Mouse (Mus musculus) urinary bladder, adult 18-20 months (tissue): ENCODE measurements around the gene Creb5.
A peak's percentile ranks its signal among the peaks of the same experiment; 100 is the strongest.

Experiments used
- DNase-seq, 2 experiments: peaks; one replicate each; pipeline ENCODE4 v3.0.0; 2022; ENCODE audit warnings: low spot score in 2 of 2, mixed read lengths in 2 of 2

Creb5 gene

DNA sequence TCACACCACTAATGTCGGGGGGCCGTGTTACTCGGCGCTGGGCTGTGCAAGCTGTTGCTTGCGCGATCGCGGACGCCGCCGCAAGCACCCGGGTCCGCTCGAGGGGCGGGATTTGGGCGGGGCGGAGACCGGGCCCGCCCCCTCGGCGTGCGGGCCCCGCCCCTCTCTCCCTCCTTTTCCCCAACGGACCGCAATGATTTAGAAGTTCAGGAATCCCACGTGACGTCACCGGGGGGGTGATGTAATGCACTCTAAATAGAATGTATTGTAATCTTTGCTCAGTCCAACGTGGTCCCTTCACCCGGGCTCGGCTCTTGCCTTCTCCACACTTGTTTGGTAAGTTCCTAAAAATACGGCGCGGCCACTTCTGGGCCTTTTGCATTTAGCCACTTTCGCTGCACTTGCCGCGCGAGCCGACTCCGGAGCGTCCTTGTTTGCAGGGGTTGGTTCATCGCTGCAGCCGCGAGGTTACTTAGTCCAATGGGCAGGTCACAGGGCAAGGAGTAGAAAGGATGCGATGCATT, at the start of gene Creb5:
TSS of gene Creb5 (plus strand) at position 233 of the 524 bp plus-strand sequence.
- DNase-seq: peak; percentile 71 to 84

DNA sequence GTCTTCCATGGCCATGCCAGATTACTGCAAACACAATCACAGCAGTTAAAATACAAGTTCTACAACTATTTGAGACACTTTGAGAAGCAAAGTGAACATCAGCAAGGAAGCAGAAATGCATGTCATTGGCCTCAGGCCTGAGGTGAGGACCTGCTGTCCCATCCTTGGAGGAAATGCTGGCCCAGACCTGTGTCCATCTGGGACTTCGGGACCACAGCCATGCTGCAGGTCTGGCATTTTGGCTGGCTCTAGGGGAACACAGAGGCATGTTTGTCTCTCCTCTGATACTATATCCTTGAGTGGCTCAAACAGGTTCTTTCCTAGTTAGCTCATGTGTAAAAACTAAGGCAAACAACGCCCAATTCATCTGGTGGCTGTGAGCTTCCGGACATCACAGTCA, 27.2 kb upstream of the Creb5 start:
- no peak for DNase-seq

DNA sequence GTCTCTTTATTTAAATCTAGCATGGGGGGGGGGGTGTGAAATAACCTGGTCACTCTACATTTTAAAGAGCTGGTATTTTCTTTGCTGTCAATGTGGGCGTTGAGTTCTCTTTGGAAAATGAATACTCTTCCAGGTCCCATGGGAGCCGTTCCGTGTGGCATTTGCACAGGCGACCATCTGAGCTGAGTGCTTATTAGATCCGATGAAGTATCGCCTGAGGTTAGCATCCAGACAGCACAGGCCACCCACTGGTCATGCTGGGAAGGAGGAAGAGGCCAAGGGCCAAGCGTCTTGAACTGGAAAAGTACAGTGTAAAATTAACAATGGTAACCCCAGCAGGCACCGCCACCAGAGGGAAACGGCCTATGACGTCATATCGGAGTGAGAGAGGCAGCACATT, 24.7 kb upstream of the Creb5 start:
- no peak for DNase-seq

DNA sequence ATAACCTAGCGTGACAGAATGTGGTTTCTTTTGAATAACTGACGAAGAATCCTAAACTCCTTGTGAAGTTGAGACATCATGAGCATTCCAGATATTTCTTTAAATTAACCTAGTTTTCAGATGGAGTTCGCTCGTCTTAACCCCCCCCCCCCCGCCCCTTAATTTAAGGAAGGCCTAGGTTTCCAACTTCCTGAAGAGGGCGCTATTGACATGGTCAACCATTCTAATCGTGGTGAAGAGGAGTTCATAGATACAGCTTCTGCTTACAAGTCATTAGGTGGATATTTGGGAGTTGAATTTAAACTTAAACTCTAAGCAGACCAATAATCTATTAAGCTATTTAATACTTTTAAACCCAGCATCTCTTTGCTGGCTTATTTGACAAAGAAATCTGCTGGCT, 20.0 kb upstream of the Creb5 start:
- no peak for DNase-seq

DNA sequence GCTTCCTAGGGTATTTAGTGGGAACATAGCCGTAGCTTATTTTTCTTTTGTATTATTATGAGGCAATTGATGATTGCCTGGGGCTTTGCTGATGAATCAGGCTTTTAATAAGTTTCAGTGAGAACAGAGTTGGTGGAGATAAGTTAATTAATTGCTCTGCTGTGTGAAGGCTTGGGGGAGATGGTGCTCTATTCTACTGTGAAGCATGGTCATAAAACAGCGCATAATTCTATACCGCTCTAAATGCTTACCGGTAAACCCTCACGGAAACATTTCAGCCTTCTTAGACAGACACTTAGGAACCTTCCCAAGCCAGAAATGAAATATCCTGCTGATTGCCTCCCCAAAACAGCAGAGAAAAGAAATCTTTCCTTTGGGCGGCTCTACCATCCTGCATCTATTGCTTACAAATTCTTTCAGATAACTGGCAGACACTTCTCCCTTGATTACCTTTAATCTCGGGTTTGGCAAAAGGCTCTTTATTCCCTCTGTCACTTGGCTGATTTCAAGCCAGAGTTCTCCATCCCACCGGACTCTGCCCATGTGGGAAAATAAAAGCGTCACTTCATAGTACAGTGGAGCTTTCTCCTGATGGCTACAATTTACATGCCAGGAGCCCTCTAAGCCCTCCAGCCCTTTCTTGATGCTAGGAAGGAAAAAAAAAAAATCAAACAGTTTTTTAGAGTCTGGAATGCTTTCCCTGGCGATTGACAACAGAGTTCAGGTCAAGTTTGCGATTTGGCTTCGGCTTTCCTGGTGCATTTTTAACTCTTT, 19.2 kb upstream of the Creb5 start:
- no peak for DNase-seq

DNA sequence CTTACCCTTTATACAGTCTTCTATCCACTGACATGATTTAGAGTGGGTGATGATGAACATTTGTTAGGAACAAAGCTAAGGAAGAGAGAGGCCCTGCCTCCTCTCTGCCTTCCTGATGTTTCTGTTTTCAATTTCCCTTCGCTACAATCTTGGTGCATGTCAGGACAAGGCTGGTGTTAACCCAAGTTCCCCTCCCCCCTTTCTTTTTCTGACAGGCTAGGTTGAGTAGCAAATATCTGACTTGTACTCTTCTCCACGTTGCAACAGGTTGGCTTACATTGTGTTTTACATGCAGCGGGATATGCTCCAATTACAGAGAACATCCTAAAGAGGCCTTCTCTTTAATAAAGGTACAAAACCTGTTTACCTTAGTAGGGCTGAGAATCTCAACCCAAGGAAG, 15.9 kb upstream of the Creb5 start:
- no peak for DNase-seq

DNA sequence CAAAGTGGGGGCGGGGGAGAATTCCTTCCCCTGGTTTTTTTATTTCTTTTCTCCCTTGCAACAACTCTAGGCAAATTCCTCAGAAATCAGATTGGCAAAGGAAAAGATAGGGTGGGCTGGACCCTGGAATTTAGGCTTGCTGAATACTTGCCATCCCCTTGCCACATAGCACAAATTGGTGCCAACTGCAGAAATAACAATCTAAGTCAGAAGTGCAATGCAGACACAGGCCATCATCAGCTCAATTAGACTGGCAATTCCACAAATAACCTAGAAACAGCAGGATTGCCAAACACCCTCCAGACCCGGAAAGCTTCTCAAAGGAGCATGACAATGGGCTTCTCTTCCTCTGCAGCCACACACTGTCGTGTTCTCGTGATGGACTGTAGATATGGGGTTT, 15.4 kb upstream of the Creb5 start:
- no peak for DNase-seq

DNA sequence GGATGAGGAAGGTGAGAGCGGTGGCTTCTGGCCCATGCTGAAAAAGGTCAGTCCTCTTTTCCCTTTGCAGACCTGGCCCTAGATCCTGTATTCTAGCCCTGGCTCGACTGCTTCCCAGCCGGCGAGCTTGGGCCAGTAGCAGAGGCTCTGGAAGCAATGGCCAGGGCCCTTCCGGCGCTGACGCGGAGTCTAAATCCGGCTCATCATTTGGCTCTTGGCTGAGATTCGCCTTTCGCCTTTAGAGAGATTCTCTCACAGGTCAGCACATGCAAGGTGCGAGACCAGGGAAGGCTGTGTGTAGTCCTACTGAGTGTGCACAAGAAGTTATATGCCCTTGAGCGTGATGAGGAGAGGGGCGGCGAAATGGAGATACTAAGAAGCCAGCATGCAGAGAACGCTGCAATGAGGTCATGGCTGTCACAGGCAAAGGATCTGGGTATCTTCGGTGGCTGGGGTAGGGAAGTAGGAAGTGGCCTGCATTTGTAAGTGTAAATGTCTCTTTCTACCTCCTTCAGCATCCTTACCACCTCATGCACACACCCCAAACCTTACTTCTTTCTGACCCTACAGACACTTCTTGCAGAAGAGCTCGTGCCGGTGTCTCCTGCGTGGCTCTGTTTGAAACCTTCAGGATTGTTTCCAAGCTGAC, 557 bp upstream of the Creb5 start:
- peak; percentile 11 to 19 for DNase-seq

DNA sequence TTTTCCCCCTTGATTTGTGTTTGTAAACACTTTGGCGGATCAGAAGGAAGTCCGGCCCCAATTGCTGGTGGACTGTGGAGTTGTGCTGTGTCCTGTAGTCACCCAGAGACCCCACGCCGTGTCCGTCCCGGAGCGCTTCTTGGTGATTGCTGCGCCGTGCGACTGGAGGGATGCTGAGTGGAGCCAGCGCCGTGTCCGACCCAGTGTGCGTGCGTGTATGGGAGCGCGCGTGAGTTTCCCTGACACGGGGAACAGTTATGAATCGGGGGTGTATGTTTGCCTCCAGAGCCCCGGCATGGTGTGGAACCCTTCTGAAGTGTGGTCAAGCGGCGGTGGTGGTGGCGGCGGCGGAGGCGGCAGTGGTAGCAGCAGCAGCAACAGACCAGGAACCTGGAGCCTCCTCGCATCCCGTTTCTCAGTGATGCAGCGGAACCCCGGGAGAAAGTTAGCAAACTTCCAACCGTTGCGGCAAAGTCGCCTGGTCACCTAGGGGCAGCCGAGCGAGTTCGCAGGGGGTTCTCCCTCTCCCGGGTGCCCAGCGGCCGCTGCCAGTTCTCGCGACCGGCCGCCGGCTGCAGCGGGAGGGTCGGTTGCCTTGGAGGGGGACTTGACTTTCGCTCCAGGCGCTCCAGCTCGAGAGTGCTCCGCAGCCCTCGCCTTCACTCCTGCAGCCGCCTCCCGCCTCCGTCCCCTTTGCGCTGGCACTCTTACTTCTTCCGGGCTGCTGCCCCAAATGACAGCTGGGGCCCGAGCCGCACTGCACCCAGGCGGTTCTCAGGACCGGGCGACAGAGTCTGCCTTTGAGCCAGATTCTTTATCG, 702 bp downstream of the Creb5 start:
- DNase-seq: peak; percentile 12 to 42

DNA sequence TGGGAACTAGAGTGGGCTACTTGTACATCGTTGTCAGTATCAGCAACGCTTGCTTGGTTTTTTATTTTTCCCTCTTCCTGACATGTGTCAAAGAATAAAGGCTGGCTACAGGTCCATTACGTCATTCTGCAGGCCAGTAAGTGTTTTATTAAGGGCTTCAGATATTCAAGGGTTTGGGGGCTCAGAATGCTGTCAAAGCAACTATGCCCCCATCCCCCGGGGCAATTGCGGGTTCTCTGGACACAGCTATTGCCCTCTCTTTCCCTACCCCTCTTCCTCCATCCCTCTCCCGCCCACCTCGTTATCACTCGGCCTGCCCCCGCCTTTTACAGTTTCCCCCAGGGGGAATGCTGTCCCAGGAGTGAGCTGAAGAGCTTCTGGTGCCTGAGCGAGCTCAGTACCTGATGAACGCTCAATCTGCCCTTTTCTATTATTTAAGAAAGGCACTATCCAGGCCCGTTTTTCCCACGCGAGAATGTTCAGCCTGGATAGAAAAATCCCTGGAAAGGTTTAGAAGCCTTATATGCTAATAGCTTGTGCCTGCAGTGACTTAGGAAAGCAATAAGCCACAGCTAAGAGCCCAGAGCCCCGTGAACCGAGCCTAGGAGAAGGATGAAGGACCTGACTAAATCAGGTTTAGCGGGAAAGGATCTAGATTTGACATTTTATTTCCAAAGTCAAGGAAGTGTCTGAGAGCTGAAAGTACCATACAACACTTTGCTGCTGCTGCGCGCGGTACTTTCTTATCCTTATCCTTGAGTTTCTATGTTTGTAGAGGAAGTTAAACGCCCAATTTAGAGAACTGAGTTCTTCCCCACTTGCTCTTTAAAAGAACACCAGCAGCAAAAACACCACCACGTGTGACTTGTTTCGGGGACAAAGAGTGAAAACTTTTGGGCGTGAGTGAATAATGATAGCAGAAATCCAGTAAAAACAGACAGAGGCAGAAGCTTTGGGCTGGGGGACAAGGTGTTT, 1.8 kb downstream of the Creb5 start:
- peak in 1 of 2 experiments; percentile 9 for DNase-seq

DNA sequence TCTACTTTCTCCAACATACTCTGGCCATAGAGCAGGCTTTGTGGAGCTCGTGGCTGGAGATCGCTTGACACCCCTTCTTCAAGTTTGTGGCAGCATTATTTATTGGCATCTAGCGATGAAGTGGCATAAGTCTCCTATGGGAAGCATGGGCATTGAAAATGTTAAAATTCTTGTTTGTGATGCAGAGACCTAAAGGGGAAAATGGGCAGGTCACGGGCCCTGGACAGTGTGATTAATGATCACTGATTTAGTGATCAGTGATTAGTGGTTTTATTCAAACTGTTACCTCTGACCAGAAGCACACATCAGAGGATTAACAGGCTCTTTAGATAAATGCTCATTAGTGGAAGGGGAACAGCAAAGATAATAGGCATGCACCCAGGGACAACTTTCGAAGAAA, 2.6 kb downstream of the Creb5 start:
- DNase-seq: no peak

DNA sequence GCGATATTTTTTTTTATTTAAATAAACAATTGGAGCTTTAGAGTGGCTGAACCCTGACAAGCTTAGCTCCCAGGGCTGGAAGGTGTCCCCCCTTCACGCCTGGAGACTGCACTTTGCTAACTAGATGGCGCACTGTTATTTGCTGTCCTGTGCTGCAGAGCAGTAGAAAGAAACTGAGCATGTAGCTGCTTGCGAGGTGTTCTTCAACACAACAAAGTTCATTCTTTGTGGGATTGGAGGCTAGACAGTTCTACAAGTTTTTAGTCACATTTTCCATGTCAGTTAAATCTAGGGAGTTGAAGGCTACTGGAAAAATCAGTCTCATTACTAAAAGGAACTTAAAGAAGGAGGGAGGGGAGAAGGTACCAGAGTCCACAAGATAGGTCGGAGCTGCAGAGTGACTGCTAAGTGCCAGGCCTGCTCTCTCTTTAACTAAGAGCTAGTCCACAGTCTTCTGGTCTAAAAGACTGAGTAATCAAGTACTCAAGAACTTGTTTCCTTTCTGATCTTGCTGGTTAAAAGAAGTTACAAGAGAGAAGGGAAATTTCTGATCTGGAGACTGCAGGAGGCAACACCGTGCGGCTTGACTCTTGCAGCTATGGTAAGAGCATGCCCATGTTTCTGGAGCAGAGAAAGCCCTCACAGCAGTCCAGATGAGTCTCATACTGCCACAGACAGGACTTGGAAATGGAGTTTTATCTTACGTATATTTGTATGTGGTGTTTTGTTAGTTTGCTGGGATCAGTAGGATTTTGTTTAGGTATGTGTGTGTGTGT, 3.3 kb downstream of the Creb5 start:
- no peak for DNase-seq

DNA sequence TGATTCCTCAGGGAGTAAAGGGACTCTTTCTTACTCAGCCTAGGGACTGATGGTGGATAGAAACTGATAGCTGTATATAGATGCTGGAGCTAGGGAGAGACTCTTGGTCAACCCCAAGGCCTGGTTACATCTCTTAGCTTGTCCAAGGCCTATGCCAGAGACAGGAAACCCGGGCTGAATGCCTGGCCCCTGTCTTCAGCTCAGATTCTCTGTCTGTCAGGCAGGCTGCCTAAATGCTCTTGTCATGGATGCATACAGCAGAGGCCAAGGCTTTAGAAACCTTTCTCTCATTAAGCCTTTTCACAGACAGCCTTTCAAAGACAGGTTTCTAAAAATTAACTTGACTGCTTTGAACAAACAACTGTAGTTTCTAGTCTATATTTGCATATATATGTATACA, 5.9 kb downstream of the Creb5 start:
- DNase-seq: no peak

DNA sequence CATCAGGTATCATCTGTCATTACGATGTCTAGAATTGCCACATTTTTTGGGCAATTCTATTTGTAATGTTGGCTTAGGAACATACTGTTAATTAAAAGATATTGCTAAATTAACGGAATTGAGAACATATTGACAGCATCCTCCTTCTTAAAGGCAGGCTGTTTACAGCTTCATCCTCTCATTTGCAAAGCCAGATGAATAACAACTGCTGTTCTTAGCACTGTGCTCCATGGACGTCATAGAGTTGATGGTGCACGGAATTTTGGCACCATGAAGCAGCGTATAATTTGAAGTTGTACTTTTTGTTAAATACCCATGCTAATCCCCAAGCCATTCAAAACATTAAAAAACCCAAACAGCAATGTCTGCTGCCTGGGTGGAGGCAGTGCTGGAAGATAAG, 10.8 kb downstream of the Creb5 start:
- no peak for DNase-seq

DNA sequence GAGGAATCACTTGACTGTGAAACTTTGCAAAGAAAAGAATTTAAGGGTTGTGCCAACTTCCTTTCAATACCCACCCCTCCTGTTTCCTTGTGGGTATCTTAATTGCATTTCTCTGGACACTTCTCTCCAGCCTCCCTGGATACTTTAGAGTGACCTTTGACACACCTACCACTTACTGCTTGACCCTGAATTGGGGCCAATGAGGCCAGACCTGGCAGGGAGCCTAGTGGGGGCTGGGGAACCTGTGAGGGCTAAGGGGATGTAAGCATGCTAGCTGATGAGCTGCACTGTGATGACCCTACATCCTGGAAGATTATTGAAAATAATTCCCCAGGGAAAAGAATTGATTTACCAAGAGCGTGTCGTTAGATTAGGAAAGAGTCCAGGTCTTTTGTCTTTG, 17.1 kb downstream of the Creb5 start:
- no peak for DNase-seq

DNA sequence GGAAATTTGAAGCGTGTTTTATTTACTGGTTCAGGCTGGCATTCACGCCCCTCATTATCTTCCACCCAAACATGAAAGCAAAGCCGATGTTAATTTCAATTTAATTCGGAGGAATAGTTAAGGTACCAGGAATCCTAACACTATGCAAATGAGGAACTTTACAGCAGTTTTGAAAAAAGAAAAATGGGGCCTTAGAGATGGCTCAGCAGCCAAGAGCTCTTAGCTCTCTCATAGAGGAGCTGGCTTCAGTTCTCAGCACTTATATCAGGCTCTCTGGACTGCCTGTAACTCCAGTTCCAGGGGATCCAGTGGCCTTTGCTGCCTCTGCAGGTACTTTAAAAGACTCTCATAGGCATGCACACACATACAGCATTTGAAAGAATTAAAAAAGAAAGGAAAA, 19.1 kb downstream of the Creb5 start:
- no peak for DNase-seq

DNA sequence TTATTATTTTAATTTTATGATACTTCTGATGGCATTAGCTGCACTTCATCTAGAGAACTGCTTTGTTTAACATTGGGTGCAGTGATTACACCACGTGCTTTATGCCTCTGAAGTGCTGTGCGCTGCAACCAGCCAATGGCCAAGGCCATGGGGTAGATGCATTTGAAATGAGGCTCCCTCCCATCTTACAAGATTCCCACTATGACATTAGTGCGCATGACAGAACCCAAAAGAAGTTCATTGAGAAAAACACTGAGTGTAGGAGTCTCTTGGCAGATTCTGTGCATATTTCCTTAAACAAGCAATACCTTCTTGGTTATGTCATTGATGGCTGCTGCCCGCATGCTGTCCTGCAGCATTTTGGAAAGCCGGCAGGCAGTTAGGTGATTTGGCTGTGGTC, 19.6 kb downstream of the Creb5 start:
- DNase-seq: no peak

DNA sequence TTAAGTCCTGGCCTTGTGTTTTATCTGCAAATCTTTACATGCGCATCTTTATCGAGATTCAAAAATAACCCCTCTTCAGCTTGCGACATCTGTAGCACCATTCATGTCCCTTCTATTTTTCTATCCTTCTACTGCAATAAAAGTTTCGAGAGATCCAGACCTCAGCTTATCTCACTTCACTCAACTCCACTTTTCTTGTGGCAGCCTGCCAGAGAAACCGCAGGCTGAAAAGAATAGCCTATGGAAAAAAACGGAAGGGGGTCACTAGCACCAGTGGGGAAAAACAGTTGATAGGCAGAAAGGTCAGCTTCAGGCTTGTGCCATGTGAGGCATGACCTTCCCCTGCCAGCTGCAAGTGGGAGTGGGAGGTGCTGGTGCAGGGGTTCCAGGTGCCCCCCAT, 21.6 kb downstream of the Creb5 start:
- DNase-seq: no peak

DNA sequence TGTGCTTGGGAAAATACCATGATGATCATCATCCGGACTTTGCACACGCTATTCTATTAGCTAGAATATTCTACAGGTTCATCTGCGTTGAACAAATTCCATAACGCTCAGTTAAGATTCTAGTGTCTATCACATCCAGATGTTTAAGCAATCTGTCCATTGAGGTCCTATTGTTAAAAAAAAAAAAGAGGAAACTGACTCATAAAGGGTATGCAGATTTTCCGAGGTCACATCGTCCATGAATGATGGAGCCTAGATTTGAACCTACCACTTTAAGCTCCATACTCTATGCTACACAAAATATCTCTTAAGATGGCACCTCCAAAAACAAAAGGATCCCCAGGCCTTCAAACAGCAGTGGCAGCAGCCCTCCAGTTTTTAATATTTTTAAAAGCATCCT, 26.5 kb downstream of the Creb5 start:
- DNase-seq: no peak

DNA sequence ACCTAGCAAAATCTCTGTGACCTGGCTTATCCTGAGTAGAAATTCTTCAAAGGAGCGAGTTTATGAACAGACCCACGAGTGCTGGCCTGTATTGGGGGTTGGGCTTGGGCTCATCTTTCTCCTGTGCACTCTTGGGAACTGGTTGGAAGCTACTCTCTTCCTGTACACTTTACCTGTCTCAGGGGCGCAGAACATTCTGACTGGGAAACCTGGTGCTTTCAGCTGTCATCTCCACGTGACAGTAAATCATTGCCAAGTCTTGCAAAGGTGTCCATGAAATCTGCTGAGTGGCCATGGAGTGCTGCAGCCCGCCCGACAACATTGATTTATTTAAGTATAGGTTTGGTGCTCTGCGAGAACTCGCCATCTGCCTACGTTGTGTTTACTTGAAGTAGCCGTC, 27.1 kb downstream of the Creb5 start:
- DNase-seq: no peak
